7 mouse cellular contexts compared by ENCODE assay signal in genomic region chr6:101374721-101375120, GRCm38 (mm10). TPM values are rescaled to one million over a fixed set of nuclear protein-coding genes. Genes with fewer than 3 reads are reported as not detected.
A peak's percentile ranks its signal among the peaks of the same experiment; 100 is the strongest.
DNase-seq lines count a peak whose midpoint lies in the region; ATAC-seq lines count a peak whose summit lies in the region.

No protein-coding gene starts in this region.

- intact Hi-C loops in left cerebral cortex, postnatal 4 days (cut with DNase I): loop anchor here (10.0 kb wide), 3 partner anchors 160 to 490 kb away; no protein-coding TSS in a partner anchor

- H3K4me2 ChIP-seq in embryonic facial prominence, embryonic 11.5 days (ENCODE audit: low read depth, low read length): peak overlapping the region; percentile 77
- H3K4me2 ChIP-seq in intestine, embryonic 14.5 days (ENCODE audit: low read length): peak overlapping the region; percentile 63
- peak overlapping the region; percentile 23; the same call in 1 of the 2 replicates for H3K4me2 ChIP-seq in liver, embryonic 13.5 days
- peak overlapping the region; percentile 99 for H3K4me2 ChIP-seq in neural tube, embryonic 12.5 days (replicated peaks)

- peak overlapping the region; percentile 51 for H3K9ac ChIP-seq in embryonic facial prominence, embryonic 11.5 days (replicated peaks; ENCODE audit: low read length)
- peak overlapping the region; percentile 41 for H3K9ac ChIP-seq in intestine, embryonic 14.5 days (ENCODE audit: low read length)
- H3K9ac ChIP-seq in liver, embryonic 13.5 days: no peak overlapping the region
- H3K9ac ChIP-seq in neural tube, embryonic 12.5 days: 0 out of 2 replicates have a peak overlapping the region, but pooled peaks have one; percentile 17

- H3K27ac ChIP-seq in embryonic facial prominence, embryonic 11.5 days (replicated peaks; ENCODE audit: low read depth, low read length): peak overlapping the region; percentile 67
- peak overlapping the region; percentile 86 for H3K27ac ChIP-seq in intestine, embryonic 14.5 days (ENCODE audit: low read depth)
- H3K27ac ChIP-seq in liver, embryonic 13.5 days: peak overlapping the region; percentile 29; the same call in 1 of the 2 replicates
- no peak overlapping the region for H3K27ac ChIP-seq in neural tube, embryonic 12.5 days

- peaks cover 6% of the 10 kb centered on the region for H3K4me1 ChIP-seq in embryonic facial prominence, embryonic 11.5 days (ENCODE audit: control insufficient read depth, insufficient read depth, low read length)
- H3K4me1 ChIP-seq in intestine, embryonic 14.5 days (replicated peaks; ENCODE audit: control insufficient read depth, insufficient read depth, low read length): peaks cover 39% of the 10 kb centered on the region
- 0 out of 2 replicates have a peak, but pooled peaks cover 4% of the 10 kb centered on the region for H3K4me1 ChIP-seq in liver, embryonic 13.5 days (replicated peaks)
- H3K4me1 ChIP-seq in neural tube, embryonic 12.5 days: peaks cover 26% of the 10 kb centered on the region

- ATAC-seq in embryonic facial prominence, embryonic 11.5 days (replicated peaks; ENCODE audit: insufficient number of reproducible peaks, low FRiP score, low TSS enrichment, low read depth): 0 out of 2 replicates have a peak, but pooled peaks have one; percentile 5
- 0 out of 2 replicates have a peak, but pooled peaks have one; percentile 18 for ATAC-seq in intestine, embryonic 14.5 days (replicated peaks; ENCODE audit: low FRiP score, low TSS enrichment, low read depth)
- ATAC-seq in liver, embryonic 13.5 days (ENCODE audit: low read depth): peak; percentile 39; the same call in 1 of the 2 replicates
- ATAC-seq in neural tube, embryonic 12.5 days (ENCODE audit: low FRiP score, low read depth): no peak

- H3K36me3 ChIP-seq in embryonic facial prominence, embryonic 11.5 days (replicated peaks; ENCODE audit: control insufficient read depth, insufficient read depth, low read depth, low read length): no peaks in the 10 kb centered on the region
- H3K36me3 ChIP-seq in intestine, embryonic 14.5 days (ENCODE audit: control insufficient read depth, insufficient read depth, low read length): peaks cover 5% of the 10 kb centered on the region; the same call in 1 of the 2 replicates
- no peaks in the 10 kb centered on the region for H3K36me3 ChIP-seq in liver, embryonic 13.5 days
- no peaks in the 10 kb centered on the region for H3K36me3 ChIP-seq in neural tube, embryonic 12.5 days

- peak; percentile 80 for DNase-seq in embryonic facial prominence, embryonic 11.5 days (ENCODE audit: low spot score)
- peak; percentile 67 for DNase-seq in gastrocnemius, postnatal 25 days
- peak; percentile 84 for DNase-seq in intestine, embryonic 14.5 days (ENCODE audit: low spot score)
- no peak for DNase-seq in liver, embryonic 13.5 days
- no peak for DNase-seq in left cerebral cortex, postnatal 4 days
- DNase-seq in MN1 (ENCODE audit: low spot score): no peak

- no peaks in the 10 kb centered on the region for H3K27me3 ChIP-seq in embryonic facial prominence, embryonic 11.5 days (ENCODE audit: control insufficient read depth, insufficient read depth, low read length)
- no peaks in the 10 kb centered on the region for H3K27me3 ChIP-seq in intestine, embryonic 14.5 days (replicated peaks; ENCODE audit: control insufficient read depth, insufficient read depth, low read length)
- H3K27me3 ChIP-seq in liver, embryonic 13.5 days: peaks cover 34% of the 10 kb centered on the region
- H3K27me3 ChIP-seq in neural tube, embryonic 12.5 days (replicated peaks): no peaks in the 10 kb centered on the region; the same call in 1 of the 2 replicates

- 0% methylated on average over 7 of the region's 7 CpGs for WGBS in embryonic facial prominence, embryonic 11.5 days
- 2% methylated on average over 7 of the region's 7 CpGs for WGBS in intestine, embryonic 14.5 days
- WGBS in liver, embryonic 13.5 days (ENCODE audit: insufficient replicate concordance): 26% methylated on average over 7 of the region's 7 CpGs
- WGBS in neural tube, embryonic 12.5 days: 3% methylated on average over 7 of the region's 7 CpGs

- H3K4me3 ChIP-seq in embryonic facial prominence, embryonic 11.5 days (ENCODE audit: low read depth, low read length): peak overlapping the region; percentile 33
- H3K4me3 ChIP-seq in intestine, embryonic 14.5 days (ENCODE audit: low read depth, low read length): peak overlapping the region; percentile 39
- no peak overlapping the region for H3K4me3 ChIP-seq in liver, embryonic 13.5 days (replicated peaks)
- H3K4me3 ChIP-seq in neural tube, embryonic 12.5 days: peak overlapping the region; percentile 24

- no peaks in the 10 kb centered on the region for H3K9me3 ChIP-seq in embryonic facial prominence, embryonic 11.5 days (replicated peaks; ENCODE audit: control insufficient read depth, low read length)
- no peaks in the 10 kb centered on the region for H3K9me3 ChIP-seq in intestine, embryonic 14.5 days (ENCODE audit: control insufficient read depth, low read length)
- H3K9me3 ChIP-seq in liver, embryonic 13.5 days (replicated peaks): no peaks in the 10 kb centered on the region
- no peaks in the 10 kb centered on the region for H3K9me3 ChIP-seq in neural tube, embryonic 12.5 days

RNA-seq across cellular contexts. Expression of gene Pdzrn3, which starts 3.0 kb away (rescaled TPM):
- polyA plus RNA-seq in embryonic facial prominence, embryonic 11.5 days (2014; fragmentation: Nextera tagmentation; extraction: Ambion mirVana): 11.9 TPM in 2 replicates
- 10 to 100 TPM; 52.5 to 72.9 TPM for total RNA-seq in gastrocnemius, postnatal 25 days (2021)
- polyA plus RNA-seq in intestine, embryonic 14.5 days (2014; fragmentation: Nextera tagmentation; extraction: Ambion mirVana): 16.5 and 19.0 TPM in 2 replicates
- polyA plus RNA-seq in liver, embryonic 13.5 days (2015; fragmentation: Nextera tagmentation; extraction: Ambion mirVana): 0.36 and 0.44 TPM in 2 replicates
- 25.4 and 26.5 TPM in 2 replicates for polyA plus RNA-seq in neural tube, embryonic 12.5 days (2016; fragmentation: Nextera tagmentation; extraction: Ambion mirVana)
- total RNA-seq in left cerebral cortex, postnatal 4 days (2021): 10 to 100 TPM; 42.6 to 47.1 TPM

Comparison
In these comparisons a context has a peak if more than half of its experiments do, and no peak if none do; other contexts are left out.
1. DNase-seq: peak in embryonic facial prominence, embryonic 11.5 days (single experiment), gastrocnemius, postnatal 25 days (single experiment) and intestine, embryonic 14.5 days (single experiment); none in liver, embryonic 13.5 days (single experiment), left cerebral cortex, postnatal 4 days (single experiment) and MN1 (single experiment).
2. H3K4me2 ChIP-seq: peak in every context shown above with its lines; median percentile 99 in neural tube, embryonic 12.5 days; 77 in embryonic facial prominence, embryonic 11.5 days; 63 in intestine, embryonic 14.5 days; 23 in liver, embryonic 13.5 days.